Mouse (Mus musculus) cortical plate, adult 2 months (tissue): ENCODE results near the gene Dlg4.

Experiments
- CTCF ChIP-seq: fragments of 200-500 bp; IDR thresholded peaks from 2 replicates; pipeline ENCODE4 v1.5.1; 2011; ENCODE audit warnings: mild to moderate bottlenecking, control low read depth, low read length; ENCODE audit not compliant: insufficient read depth; ENCODE audit errors: extremely low read depth
- POLR2A ChIP-seq: fragments of 200-500 bp; IDR thresholded peaks from 2 replicates; pipeline ENCODE4 v1.6.1; 2011; ENCODE audit warnings: mild to moderate bottlenecking, low read length, control low read depth; ENCODE audit not compliant: insufficient read depth; ENCODE audit errors: extremely low read depth

- TF ChIP-seq CTCF (peak; percentile 23; the same call in 1 of the 2 replicates), POLR2A (no peak)
Observed at GRCm38 (mm10) chr11:70001865-70002264, 14.9 kb upstream of the Dlg4 start.
